Mouse (Mus musculus) cerebellum, adult (tissue): ENCODE measurements around the gene Slc5a5.
A peak's percentile ranks its signal among the peaks of the same experiment; 100 is the strongest.

ENCODE experiments used
- ATAC-seq: cut with Nextera tagmentation; 2 replicates; pipeline ENCODE4 v1.9.2; 2017; ENCODE audit warnings: mild to moderate bottlenecking, moderate library complexity, mixed read lengths; ENCODE audit not compliant: insufficient number of reproducible peaks, low FRiP score, low TSS enrichment

Slc5a5 gene

GRCm38 (mm10) chr8:70884186-70884585 is 8.4 kb downstream of the Slc5a5 start:
- no peak for ATAC-seq

DNA sequence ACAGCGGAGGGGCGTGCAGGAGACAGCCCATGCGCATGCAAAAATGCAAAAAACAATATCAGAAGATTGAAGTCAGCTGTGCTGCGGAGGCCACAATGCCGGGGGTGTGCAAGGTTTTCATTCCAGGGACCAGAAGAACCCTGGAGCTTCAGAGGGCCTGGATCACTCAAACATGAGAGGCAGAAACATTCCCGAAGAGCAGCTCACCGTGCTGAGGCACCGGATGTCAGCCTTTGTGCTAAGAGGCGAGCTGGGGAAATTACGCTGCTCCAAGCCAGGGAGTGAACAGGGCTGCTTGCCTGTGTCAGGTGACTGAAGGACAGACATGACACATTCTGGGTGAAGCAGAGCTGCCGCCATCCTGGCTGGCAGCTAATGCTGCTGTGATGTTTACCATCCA is 12.0 kb downstream of the Slc5a5 start:
- 0 out of 2 replicates have a peak, but pooled peaks have one; percentile 3 for ATAC-seq

DNA sequence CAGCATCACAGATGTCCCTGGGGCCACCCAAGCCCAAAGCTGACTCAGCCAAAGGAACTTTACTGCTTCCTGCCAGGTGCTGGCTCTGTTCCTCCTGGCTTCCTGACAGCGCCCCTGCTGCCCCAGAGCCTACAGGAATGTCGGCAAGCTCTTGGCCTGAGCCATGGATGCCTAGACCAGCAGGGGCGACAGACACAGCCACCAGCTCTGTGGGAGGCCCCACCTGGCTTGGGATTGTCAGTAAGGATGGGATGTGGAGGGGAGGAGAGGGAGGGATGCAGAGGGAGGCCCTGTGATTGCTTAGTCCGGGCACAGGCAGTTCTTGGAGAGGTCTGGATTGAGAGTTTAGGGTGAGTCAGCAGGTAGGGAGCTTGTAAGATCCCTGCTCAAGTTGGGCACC is 12.4 kb downstream of the Slc5a5 start:
- ATAC-seq: peak; percentile 79

DNA sequence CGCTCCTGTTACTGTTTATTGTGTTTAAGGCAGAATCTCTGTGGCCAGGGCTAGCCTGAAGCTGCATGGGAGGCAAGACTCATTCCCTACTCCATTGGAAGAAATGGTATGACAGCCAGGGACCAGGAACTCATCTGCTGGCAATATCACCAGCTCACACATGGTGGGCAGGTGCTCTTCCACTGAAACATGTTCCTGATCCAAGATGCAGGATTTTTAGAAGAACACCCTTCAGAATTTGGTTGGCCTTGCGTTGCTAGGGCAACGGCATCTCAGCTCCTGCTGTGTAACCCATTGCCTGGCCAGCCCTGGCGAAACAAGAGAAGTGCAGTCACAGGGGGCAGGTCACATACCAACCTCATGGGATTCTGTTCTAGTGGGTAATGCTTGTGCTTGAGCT is 13.1 kb downstream of the Slc5a5 start:
- peak; percentile 39 for ATAC-seq

- no peak for ATAC-seq
These were observed 14.4 kb downstream of the Slc5a5 start for GRCm38 (mm10) chr8:70878178-70878577.

- ATAC-seq: no peak
These were observed 16.2 kb downstream of the Slc5a5 start for GRCm38 (mm10) chr8:70876382-70876781.

DNA sequence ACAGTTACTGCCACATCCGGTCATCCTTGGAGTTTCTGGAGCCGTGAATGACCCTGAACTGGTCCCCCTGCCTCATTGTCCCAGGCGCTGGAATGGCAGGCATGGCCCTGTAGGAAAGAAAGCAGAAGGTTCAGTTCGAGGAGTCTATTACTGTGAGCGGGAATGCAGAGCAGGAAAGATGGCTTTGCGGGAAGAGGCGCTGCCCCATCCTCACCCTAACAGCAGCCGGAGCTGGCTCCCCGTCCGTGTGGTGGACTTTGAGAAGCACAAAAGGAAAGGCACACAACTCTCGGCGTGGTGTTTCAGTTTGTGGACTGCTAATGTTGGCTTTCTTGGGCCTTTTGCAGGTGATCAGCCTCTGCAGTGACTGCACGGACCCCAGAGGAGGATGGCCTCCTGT is 18.1 kb downstream of the Slc5a5 start:
- no peak for ATAC-seq

- ATAC-seq: peak; percentile 72
These were observed 19.1 kb downstream of the Slc5a5 start, which contains the start of gene Ccdc124 for GRCm38 (mm10) chr8:70873364-70873985. TSS of gene Ccdc124 (minus strand) at chr8:70873935.

GRCm38 (mm10) chr8:70872643-70873363 is 19.8 kb downstream of the Slc5a5 start:
- ATAC-seq: 0 out of 2 replicates have a peak, but pooled peaks have one; percentile 2

DNA sequence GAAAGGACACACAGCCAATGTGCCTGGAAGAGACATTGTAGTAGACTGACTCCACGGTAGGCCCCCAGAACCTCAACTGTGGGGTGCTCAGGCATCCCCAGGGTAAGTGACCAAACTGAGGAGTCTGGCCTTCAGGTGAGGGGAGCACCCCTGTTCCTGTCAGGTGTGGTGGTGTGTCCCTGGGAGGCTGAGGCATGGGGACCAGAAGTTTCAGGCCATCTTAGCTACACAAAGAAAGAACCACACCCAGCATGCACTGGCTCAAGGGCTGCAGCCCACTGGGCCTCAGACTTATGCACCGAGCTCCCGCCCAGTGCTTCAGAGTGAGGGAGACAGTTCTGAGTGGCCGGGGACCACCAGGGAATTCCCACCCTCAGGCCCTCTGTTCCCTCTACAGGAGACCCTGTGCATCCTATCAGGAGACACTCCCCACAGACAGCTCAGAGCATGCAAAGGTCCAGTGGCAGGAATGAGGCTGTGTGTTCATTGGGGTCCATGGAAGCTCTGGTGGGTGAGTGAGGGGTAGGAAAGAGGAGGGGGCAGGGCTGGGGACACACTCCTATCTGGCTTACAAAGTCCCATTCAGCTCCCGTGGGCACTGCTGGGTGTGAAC is 21.3 kb downstream of the Slc5a5 start:
- ATAC-seq: no peak

DNA sequence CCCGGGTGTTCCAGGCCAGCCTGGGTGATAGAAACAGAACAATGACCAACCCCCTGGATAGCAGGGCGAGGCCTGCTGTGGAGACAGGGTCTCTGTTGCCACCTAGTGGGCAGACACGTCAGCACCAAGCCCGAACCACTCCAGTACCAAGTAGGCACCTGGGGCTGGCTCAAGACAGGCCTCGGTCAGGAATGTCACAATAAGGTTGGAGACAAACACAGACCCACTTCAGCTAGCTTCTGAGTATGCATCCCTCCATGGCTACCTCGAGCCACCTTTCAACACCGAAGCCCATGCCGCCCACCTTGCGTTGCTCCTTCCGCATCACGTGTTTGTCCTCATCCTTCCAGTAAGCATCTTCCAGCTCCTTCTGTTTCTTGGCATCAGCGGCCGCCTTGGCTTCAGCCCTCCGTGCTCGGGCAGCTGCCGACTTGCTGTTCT is 22.9 kb downstream of the Slc5a5 start:
- ATAC-seq: no peak

DNA sequence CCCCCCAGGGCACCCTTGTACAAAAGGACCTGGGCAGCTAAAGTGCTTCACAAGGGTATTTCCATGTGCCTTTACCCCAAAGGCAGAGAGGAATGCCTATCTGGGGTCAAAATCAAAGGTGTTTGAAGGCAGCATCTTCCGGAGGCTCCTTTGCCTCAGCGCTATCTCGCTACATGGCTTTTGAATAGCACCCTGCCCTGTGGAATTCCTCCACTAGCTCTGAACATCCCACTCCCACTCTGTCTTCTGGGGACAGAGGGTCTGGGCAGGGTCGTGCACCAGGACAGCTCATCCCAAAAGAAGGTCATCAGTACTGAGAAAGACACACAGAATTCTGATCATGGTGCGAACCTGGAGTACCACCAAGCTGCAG is 23.4 kb downstream of the Slc5a5 start:
- no peak for ATAC-seq

GRCm38 (mm10) chr8:70868559-70869198 is 23.9 kb downstream of the Slc5a5 start:
- ATAC-seq: no peak

GRCm38 (mm10) chr8:70866566-70866965 is 26.0 kb downstream of the Slc5a5 start:
- ATAC-seq: no peak

DNA sequence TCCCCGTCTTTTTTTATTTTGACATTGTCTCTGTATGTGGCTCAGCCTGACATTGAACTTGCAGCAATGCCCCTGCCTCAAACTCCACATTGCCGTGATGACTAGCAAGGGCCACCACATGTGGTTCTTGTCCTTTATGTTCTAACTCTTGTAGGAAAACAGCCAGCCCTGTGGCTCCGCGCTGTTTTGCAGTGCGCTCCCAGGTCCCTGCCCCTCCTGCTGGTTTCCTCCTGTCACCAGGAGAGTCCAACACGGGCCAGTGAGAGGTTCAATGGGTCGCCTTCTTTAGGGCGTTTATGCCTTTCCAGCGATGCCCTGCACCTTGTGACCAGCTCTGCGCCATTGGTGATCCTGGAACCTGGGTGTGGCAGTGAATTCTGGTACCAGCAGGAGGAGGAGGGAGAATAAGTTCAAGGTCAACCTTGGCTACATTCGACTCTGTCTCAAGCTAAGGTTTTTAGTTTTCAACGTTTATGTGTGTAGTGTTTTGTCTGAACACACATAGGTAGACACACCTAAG is 26.5 kb downstream of the Slc5a5 start:
- ATAC-seq: 0 out of 2 replicates have a peak, but pooled peaks have one; percentile 3

DNA sequence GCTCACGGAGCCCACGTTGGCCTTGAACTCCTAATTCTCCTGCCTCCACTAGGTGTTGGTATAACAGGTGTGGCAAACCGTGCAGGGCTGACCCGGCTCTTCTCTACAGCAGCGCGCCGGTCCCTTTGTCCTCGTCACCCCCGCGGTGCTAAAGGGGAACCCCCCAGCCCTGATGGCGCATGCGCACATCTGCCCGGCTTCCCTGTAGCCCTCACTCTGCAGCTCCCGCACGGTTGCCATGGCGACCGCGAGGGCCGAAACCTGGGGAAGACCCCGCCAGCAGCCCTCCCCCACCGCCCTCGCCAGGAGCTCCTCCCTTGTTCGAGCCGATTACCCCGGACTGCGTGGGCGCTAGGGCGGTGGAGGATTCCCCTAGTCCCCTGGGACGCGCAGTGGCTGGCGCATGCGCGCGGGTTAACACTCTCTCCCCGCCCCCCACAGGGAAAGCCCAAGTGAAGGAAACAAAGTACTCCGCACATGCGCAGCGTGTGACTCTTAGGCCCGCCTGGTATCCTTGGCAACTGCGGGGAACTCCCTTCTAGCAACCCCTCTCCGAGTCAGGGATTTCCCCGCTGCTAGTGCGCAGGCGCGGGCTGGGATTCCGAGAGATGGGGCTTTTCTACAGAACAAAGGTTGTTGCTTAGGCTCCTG is 27.1 kb downstream of the Slc5a5 start:
- peak; percentile 69 for ATAC-seq

GRCm38 (mm10) chr8:70864712-70865221 is 27.8 kb downstream of the Slc5a5 start:
- no peak for ATAC-seq

DNA sequence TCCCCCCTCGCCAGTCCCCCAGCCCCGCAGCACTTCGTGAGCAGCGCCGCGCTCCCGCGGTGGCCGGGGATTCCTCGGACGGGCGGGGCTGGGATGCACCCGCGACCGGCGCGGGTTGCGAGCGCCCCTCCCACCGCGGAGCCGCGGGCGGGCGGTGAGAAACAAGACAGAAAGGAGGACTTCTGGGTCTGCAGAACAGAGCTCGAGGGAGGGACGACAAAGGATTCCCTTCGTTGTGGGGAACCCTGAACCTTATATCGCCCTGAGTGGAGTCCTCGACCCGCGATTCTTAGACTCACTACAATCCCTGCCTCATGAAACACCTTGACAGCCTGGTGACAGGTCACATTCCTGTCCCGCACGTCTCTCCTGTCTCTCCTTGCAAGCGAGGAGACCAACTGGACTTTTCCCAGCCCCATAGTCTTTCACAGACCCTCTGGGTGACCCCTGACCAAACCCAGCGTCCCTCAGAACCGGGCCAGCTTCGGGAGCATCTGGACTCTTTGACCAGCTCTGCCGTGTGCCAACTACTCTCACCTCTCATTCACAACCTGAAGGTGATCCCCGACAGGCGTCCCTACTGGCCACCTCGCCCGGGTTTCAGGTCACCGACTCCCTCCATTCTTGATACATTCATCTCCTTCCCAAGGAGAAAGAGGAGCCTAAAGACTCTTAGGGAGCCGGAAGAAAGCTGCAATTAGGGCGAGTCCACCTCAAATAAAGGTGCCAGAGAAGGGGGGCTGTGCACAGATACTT is 28.4 kb downstream of the Slc5a5 start:
- no peak for ATAC-seq
